Mouse (Mus musculus): Measurements from ENCODE around the gene Lmna.

Gene Lmna

DNA sequence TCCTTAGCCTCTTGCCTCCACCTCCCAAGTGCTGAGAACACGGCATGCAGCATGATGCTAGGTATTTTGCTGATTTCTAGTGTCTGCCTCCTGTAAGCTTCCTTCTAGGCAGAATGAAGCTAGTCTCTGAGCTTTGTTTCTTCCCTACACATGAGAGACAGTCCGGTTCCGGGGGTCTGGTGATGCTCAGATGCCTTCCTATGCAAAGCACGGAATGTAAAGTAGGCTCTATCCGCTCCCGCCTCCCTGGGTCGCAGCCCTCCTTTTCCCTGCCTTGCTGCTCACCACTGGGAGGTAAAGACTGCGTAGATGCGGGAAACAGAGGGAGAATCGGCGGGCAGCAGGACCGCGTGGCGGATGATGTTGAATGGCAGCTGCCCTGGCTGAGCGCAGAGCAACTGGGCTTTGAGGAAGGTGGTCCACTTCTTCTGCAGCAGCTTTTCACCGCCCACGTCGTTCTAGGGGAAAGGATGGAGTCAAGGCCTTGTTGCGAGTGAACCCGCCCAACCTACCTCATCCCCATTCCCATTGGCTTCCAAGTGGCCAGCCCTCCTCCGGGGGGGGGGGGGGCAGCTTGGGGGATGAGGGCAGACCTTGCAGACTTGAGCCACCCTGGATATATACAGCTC is 60.2 kb downstream of the Lmna start:
- DNase-seq (ENCODE audit: low read depth, low spot score), result no peak

DNA sequence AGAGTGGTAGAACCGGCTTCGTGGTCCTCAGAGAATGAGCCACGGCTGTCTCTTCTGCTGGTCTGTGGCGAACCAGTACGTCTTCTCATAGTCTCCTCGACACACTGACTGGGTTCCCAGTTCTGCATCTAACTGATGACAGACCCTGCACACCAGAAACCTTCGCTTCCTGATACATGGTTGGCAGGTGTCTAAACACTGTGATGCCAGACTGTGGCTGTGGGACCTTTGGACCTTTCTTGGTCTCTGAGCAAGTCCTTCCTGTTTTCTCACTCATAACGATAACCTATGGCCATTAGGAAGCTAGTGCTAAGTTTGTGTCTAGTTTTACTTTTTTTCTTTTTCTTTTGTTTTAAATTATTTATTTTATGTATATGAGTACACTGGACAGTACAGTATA is 61.3 kb downstream of the Lmna start:
- no peak for DNase-seq (ENCODE audit: low read depth, low spot score)

DNA sequence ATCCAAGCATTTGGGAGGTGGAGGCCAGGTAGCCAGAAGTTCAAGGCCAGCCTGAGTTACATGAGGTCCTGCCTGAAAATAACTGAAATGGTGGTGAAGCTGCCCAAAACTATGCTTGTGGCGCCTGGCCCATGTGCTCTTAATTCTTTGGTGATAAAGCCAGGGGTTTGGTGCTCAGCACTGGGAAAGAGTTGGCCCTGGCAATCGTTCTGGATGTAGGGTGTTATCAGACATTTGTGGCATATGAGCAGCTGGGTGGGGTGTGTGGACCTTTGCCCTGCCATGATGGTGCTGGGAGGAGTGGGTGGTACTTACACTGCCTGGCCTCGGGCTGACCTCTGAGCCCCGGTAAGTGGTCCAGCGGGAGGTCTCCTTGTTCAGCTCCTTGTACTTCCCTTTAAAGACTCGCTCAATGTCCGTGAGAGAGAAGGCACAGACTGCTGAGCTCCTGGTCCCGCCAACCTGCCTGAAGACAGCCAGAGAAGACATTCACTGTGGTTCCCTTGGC is 62.0 kb downstream of the Lmna start:
- DNase-seq (ENCODE audit: low read depth, low spot score), result no peak

DNA sequence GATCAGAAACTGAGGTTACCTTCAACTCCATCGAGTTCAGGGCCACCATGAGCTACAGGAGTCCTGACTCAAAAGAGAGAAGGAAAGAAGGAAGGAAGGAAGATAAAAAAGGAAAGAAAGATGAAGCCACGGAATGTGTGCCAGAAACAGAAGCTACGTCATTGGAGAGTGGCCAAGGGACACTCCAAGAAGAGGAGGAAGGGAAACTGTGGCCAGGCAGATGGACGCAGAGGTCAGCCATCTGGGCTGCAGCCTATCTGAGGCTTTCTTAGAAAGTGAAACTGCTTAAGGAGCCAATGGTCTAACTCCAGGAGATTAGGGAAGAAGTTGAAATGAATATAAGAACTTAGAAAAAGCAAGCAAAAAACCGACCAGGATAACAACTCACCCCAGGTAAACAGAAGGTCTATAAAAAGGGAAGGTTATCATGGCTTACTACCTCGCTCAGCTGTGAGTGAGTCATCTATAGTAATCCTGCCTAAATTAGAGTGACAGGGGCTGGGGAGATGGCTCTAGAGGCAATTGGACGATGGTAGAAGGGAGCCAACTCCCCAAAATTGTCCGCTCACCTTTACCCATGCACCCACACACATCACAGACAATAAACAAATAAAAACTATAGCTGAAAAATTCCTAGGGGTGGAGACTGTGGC is 63.2 kb downstream of the Lmna start:
- no peak for DNase-seq (ENCODE audit: low read depth, low spot score)

DNA sequence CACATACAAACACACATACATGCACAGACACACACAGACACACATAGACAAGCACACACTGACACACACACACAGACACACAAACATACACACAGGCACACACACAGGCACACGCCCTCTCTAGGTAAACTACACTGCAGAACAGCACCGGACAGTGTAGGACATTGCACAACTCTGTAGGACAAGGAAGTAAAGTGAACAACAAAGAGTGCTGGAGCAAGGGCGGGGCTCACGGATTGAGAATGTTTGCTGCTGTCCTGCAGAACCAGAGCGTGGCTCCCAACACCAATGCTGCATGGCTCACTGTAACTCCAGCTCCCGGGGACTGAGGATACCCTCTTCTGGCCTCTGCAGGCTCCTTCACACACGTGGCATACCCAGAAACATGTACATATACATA is 66.9 kb downstream of the Lmna start:
- no peak for DNase-seq (ENCODE audit: low read depth, low spot score)

DNA sequence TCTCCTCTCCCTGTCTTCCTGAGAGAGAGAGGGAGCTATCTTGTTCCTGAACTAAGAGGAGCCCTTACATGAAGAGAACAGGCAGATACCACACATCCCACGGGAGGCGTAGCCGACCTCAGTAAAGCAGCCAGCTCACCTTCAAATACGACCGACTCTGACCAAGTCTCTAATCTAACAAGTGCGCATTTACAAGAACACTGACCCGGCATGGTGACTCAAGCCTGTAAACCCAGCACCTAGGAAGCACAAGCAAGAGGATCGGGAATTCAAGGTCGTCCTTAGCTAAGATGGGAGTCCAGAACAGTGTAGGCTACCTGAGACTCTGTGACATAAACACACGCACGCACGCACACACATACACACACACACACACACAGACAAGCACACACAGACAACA is 67.3 kb downstream of the Lmna start:
- no peak for DNase-seq (ENCODE audit: low read depth, low spot score)

DNA sequence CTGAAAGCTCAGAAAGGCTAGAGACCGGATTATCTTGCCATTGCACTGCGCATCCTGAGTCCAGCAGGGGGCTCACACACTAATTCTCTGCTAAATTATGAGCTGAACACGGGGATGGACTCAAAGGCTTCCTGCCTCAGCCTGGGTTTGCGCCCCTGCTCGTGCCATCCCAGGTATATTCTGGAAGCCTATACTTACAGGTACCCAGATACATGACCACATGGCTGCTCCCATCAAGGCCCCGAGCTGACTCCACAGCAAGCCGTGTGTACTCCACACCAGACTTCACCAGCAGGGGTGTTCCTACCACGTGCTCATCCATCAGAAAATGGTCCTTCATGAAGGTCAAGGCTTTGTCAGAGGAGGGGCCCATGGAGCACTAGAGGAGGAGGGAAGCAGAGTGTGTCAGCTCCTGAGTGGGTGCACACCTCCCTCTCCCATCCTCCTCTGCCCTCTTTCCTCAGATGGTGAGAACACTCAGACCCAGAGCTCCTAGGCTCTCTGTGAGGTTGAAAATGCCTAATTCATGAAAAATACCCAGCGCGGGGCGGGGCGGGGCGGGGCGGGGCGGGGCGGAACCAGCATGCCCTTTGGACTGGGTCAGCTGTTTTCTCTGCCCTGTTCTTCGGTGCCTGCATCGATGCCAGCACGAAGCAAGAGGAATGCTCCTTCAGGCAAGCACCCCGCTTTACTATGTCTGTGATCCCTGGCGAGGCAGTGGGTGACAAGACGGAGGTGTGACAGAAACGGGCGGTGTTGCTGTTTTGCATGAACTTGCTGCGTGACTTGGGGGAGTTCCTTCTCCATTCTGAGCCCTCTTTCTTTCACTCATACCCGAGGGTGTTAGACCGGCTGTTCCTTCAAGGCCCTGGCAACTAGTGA is 69.0 kb downstream of the Lmna start:
- DNase-seq (ENCODE audit: low read depth, low spot score), result no peak

DNA sequence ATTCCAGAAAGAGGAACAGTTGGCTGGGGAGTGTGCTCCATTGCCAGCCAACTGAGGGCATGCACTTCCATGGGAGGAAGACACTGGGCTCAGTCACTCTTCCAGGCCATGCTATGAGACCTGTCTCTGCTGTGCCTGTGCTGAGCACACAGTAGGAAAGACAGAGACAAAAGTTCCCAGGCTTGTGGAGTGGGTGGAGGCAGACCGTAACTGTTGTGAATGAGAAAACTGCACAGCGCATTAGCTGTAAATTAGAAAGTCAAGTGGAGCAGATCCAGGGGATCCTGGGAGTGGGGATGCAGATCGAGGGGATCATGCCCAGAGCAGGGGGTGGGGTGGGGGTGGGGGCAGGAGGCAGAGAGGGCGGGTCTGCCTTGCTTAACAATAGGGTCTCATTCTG is 70.2 kb downstream of the Lmna start:
- no peak for DNase-seq (ENCODE audit: low read depth, low spot score)

DNA sequence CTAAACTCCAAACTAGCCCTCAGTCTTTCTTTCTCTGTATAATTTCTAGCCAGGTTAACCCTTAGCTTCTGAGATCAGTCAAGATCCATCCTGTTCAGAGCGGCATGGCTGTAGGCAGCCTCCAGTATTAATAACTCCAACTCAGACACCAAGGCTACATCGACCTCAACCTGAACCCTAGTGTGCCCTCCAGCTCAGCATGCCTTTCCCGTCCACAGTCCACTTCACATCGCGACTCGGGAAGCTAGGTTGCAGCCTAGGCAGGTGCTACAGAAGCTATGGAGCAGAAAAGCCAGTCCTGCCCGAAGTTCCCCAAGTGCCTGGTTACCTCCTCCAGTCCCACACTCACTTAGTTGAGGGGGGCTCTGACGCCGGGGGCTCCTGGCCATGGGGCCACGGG is 72.3 kb downstream of the Lmna start:
- no peak for DNase-seq (ENCODE audit: low read depth, low spot score)

DNA sequence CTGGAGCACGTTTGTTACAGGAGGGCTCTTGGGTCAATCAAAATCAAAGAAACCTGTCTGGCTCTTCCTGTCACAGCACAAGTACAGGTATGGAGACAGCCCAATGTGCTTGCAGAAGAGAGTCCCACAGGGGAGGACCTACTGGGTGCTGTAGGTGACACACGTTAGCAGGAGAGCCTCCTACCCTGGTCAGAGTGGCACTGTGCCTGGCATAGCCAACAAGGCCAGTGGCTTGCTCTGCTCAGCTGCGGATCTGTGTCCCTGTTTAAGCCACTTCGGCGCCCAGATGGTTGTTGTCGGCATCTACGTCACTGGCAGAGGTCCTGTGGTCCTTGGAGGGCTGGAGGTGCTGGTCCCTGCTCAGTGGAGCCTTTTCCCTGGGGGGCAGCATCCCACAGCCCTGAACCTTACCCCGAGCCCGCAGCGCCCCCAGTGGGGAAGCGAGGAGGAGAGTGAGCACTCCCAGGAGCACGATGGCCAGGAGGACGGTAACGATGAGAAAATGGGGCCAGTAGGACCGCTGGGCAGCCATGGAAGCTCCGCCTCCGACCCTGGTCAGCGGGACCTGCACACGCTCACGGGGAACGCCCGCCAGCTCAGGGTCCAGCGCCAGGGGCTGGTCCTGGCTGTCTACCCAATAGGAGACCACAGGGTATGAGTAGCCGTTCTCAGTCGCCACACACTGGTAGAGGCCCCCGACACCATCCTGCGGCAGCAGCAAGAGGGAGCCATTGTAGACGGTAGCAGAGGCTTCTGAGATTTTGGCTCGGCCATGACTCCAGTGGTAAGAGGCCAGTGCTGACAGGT is 73.2 kb downstream of the Lmna start:
- DNase-seq (ENCODE audit: low read depth, low spot score), result no peak

DNA sequence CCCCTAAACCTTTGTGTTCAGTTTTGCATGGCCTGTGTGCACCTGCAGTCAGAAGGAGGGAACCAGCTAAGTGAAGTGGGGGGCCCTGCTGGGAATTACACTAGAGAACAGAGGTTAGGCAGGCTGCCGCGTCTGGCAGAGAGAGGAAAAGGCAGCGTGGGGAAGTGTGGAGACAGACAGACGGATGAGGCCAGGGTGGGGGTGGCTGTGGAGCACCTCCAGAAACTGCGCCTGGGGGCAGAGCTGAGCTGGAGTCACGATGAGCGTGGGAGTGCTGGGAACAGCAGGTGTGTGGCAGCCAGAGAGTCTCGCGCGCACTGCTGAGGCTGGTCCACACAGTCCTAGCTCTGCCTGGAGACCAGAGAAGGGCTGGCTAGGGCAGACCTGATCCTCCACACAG is 74.2 kb downstream of the Lmna start:
- DNase-seq (ENCODE audit: low read depth, low spot score), result no peak

Data from retina, adult 2 months (tissue).